Mouse (Mus musculus): Measurements from ENCODE around the gene Trim16. TPM values are rescaled to one million over a fixed set of nuclear protein-coding genes. Genes with fewer than 3 reads are reported as not detected.

Trim16 gene
- polyA plus RNA-seq, 1 experiment from 2014 or later, result 3.9 TPM

GRCm38 (mm10) chr11:62816591-62816990, 3.4 kb upstream of the Trim16 start:
- Histone ChIP-seq H3K9ac (replicated peaks) (no peak overlapping the region), H3K4me2 (replicated peaks) (no peak overlapping the region), H3K4me1 (peaks cover 17% of the 10 kb centered on the region), H3K27me3 (no peaks in the 10 kb centered on the region), H3K4me3 (no peak overlapping the region), H3K9me3 (no peaks in the 10 kb centered on the region), H3K36me3 (no peaks in the 10 kb centered on the region), H3K27ac (replicated peaks) (no peak overlapping the region)
- WGBS, result 69% methylated on average over 6 of the region's 6 CpGs
- no peak for ATAC-seq (replicated peaks)

- Histone ChIP-seq H3K9me3 (no peaks in the 10 kb centered on the region), H3K9ac (replicated peaks) (no peak overlapping the region), H3K27ac (replicated peaks) (no peak overlapping the region), H3K36me3 (no peaks in the 10 kb centered on the region), H3K4me3 (no peak overlapping the region), H3K4me1 (peaks cover 17% of the 10 kb centered on the region), H3K4me2 (replicated peaks) (no peak overlapping the region; the same call in 1 of the 2 replicates), H3K27me3 (no peaks in the 10 kb centered on the region)
- no peak for ATAC-seq (replicated peaks)
- WGBS, result 95% methylated on average over 8 of the region's 8 CpGs
These were observed 858 bp upstream of the Trim16 start for GRCm38 (mm10) chr11:62819059-62819686.

GRCm38 (mm10) chr11:62820661-62821437, 818 bp downstream of the Trim16 start:
- peak overlapping the region; percentile 19; the same call in 1 of the 2 replicates for H3K27ac ChIP-seq (replicated peaks)
- H3K9me3 ChIP-seq, result no peaks in the 10 kb centered on the region
- ATAC-seq (replicated peaks), result peak; percentile 13; the same call in 1 of the 2 replicates
- peak overlapping the region; percentile 35 for H3K4me3 ChIP-seq
- peak overlapping the region; percentile 55 for H3K4me2 ChIP-seq (replicated peaks)
- 20% methylated on average over 16 of the region's 16 CpGs for WGBS
- H3K4me1 ChIP-seq, result peaks cover 17% of the 10 kb centered on the region
- H3K9ac ChIP-seq (replicated peaks), result peak overlapping the region; percentile 34
- no peaks in the 10 kb centered on the region for H3K36me3 ChIP-seq
- no peaks in the 10 kb centered on the region for H3K27me3 ChIP-seq

- WGBS, result 77% methylated on average over 5 of the region's 5 CpGs
- H3K36me3 ChIP-seq, result no peaks in the 10 kb centered on the region
- H3K4me1 ChIP-seq, result peaks cover 17% of the 10 kb centered on the region
- no peak for ATAC-seq (replicated peaks)
- no peak overlapping the region for H3K4me2 ChIP-seq (replicated peaks)
- H3K9me3 ChIP-seq, result no peaks in the 10 kb centered on the region
- no peak overlapping the region for H3K9ac ChIP-seq (replicated peaks)
- no peak overlapping the region for H3K4me3 ChIP-seq
- H3K27me3 ChIP-seq, result no peaks in the 10 kb centered on the region
- no peak overlapping the region for H3K27ac ChIP-seq (replicated peaks)
These were observed 1.9 kb downstream of the Trim16 start for GRCm38 (mm10) chr11:62821893-62822292.

DNA sequence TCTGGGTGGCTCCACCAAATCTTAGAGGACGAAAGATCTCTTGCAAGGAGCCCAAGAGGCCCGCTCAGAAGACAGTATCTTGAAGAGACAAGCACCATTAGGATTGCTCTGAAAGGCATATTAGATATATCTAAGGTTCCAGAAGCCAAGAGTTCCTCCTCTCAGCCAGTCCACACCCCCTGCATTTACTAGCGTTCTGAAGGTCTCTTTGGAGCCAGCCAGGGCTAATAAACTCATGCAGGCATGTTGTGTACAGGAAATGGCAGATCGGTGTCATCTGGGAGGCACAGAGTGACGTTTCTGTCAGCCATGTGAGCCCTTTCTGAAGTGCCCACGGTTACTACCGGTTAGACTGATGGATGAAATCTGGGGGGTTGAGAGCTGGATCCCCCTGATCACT, 4.2 kb downstream of the Trim16 start:
- no peak for ATAC-seq (replicated peaks)
- Histone ChIP-seq H3K4me3 (no peak overlapping the region), H3K4me2 (replicated peaks) (no peak overlapping the region), H3K27ac (replicated peaks) (no peak overlapping the region), H3K4me1 (peaks cover 17% of the 10 kb centered on the region), H3K9me3 (no peaks in the 10 kb centered on the region), H3K36me3 (no peaks in the 10 kb centered on the region), H3K9ac (replicated peaks) (no peak overlapping the region), H3K27me3 (no peaks in the 10 kb centered on the region)
- 82% methylated on average over 7 of the region's 7 CpGs for WGBS

DNA sequence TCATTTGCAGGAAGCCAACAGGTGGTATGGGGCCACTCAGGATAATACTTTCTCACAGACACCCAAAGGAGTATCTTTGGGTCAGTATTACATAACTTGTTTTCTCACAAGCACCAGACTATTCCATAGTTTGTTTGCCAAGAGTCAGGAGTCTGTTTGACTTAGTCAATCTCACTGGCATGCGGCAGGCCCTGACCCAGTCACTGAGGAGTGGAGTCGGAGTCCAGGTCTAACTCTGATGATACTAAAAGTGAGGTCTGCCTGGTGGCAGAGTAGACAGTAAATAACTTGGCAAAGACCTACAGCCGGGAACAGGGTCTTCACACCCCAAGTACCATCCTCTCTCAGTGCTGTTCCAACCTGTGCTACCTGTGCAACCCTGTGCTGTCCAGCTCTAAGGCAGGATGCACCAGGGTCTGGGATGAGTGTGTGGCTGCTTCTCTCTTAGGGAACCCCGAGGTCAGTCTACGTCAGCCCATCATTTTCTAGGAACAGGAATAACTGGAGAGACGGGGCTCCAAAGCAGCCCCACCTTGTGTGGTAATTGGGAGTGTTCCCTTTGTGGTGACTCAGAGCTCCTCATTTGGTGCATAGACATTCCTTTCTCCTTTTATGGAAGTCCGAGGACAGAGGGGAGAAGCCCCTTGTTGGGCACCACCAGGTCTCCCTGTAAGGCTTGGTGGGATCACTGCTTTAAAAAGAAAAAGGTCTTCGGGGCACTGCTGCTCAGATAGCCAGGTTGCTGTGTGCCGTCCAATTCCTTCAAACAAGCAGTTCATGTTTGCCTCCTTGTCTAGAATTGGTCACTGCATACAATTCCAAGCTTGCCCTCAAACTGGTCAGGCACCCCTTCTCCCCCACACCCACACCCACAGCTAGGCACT, 5.4 kb downstream of the Trim16 start:
- no peak for ATAC-seq (replicated peaks)
- Histone ChIP-seq H3K4me2 (replicated peaks) (no peak overlapping the region), H3K36me3 (no peaks in the 10 kb centered on the region), H3K27ac (replicated peaks) (no peak overlapping the region), H3K27me3 (no peaks in the 10 kb centered on the region), H3K4me3 (no peak overlapping the region), H3K9ac (replicated peaks) (no peak overlapping the region), H3K9me3 (no peaks in the 10 kb centered on the region), H3K4me1 (peaks cover 7% of the 10 kb centered on the region)
- WGBS, result 84% methylated on average over 9 of the region's 9 CpGs

DNA sequence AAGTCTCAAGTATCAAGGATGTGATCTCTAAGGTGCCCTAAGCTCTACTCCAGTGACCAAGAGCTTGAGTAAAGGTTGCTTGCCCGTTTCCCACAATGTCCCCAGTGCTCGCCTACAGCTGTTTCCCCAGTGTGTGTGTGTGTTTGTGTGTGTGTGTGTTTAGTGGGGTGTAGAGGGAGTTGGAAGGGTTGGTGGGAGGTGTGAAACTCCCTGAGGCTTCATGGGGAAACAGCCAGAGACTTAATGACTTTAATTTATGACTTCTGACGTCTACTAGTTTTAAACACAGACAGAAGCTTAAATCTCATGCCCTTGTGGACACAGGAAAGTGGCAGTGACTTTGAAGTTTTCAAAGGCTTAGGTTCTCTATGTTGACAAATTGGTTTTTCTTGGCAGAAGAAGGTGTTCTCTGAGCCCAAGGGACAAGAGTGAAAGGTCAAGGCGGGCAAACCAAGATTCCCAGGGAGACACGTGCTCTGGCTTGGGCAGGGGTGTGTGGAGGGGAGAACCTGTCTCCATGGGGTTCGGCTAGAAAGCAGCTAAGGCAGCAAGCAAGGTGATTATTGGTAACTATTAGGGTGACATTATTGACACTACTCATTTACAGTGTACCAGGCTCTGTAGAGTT, 6.2 kb downstream of the Trim16 start:
- WGBS, result 89% methylated on average over 6 of the region's 6 CpGs
- H3K9me3 ChIP-seq, result no peaks in the 10 kb centered on the region
- no peaks in the 10 kb centered on the region for H3K4me1 ChIP-seq
- H3K9ac ChIP-seq (replicated peaks), result no peak overlapping the region
- no peaks in the 10 kb centered on the region for H3K27me3 ChIP-seq
- H3K36me3 ChIP-seq, result no peaks in the 10 kb centered on the region
- no peak for ATAC-seq (replicated peaks)
- H3K27ac ChIP-seq (replicated peaks), result no peak overlapping the region
- H3K4me2 ChIP-seq (replicated peaks), result no peak overlapping the region
- H3K4me3 ChIP-seq, result no peak overlapping the region

- Histone ChIP-seq H3K36me3 (no peaks in the 10 kb centered on the region), H3K4me2 (replicated peaks) (no peak overlapping the region), H3K9ac (replicated peaks) (no peak overlapping the region), H3K9me3 (no peaks in the 10 kb centered on the region), H3K4me3 (no peak overlapping the region), H3K27ac (replicated peaks) (no peak overlapping the region), H3K27me3 (no peaks in the 10 kb centered on the region), H3K4me1 (no peaks in the 10 kb centered on the region)
- WGBS, result 90% methylated on average over 4 of the region's 4 CpGs
- no peak for ATAC-seq (replicated peaks)
These were observed 7.1 kb downstream of the Trim16 start for GRCm38 (mm10) chr11:62827135-62827534.

GRCm38 (mm10) chr11:62827911-62828310, 7.9 kb downstream of the Trim16 start:
- Histone ChIP-seq H3K4me1 (no peaks in the 10 kb centered on the region), H3K4me3 (no peak overlapping the region), H3K36me3 (no peaks in the 10 kb centered on the region), H3K27me3 (no peaks in the 10 kb centered on the region), H3K9ac (replicated peaks) (no peak overlapping the region), H3K9me3 (no peaks in the 10 kb centered on the region), H3K4me2 (replicated peaks) (no peak overlapping the region), H3K27ac (replicated peaks) (no peak overlapping the region)
- no peak for ATAC-seq (replicated peaks)
- WGBS, result 77% methylated on average over 3 of the region's 3 CpGs

DNA sequence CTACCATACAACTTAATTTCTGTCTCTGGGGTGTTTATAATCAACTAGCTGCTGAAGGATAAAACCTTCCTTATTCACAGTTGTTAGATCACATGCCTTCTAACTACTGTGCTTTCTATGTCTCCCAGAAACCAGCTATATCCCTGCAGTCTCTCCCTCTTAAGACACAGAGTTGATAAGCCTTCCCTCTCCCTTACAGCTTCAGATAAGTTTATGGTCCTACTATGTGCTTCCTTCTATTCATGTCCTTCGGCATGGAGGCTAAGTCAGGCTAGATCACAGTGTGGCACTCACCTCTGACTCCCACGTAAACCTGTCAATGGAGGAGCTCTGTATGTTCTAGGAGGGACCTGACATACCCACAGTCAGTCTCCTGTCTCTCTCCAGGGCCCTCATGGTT, 10.4 kb downstream of the Trim16 start:
- H3K4me3 ChIP-seq, result no peak overlapping the region
- no peaks in the 10 kb centered on the region for H3K4me1 ChIP-seq
- no peaks in the 10 kb centered on the region for H3K36me3 ChIP-seq
- 89% methylated on average over 2 of the region's 2 CpGs for WGBS
- no peaks in the 10 kb centered on the region for H3K9me3 ChIP-seq
- no peak overlapping the region for H3K27ac ChIP-seq (replicated peaks)
- H3K4me2 ChIP-seq (replicated peaks), result no peak overlapping the region
- no peaks in the 10 kb centered on the region for H3K27me3 ChIP-seq
- ATAC-seq (replicated peaks), result no peak
- H3K9ac ChIP-seq (replicated peaks), result no peak overlapping the region

DNA sequence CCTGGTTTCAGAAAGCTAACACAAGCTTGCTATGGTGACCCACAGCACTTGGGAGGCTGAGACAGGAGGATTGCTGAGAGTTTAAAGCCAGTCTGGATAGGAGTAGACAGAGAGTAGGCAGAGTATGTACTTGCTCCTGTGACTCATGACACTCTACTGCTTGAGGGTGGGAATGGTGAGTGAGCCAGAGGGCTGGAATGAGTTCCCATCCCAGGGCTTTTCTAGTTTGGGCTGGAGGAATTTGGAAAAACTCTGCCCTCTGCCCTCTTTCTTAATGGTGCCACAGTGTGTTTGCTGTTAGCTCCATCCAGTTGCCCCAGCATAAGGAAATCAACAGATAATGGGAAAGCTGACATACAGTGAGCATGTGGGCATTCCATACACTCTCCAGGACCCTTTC, 11.9 kb downstream of the Trim16 start:
- Histone ChIP-seq H3K4me1 (no peaks in the 10 kb centered on the region), H3K4me3 (no peak overlapping the region), H3K4me2 (replicated peaks) (no peak overlapping the region), H3K9ac (replicated peaks) (no peak overlapping the region), H3K36me3 (no peaks in the 10 kb centered on the region), H3K9me3 (no peaks in the 10 kb centered on the region), H3K27me3 (no peaks in the 10 kb centered on the region), H3K27ac (replicated peaks) (no peak overlapping the region)
- ATAC-seq (replicated peaks), result no peak

DNA sequence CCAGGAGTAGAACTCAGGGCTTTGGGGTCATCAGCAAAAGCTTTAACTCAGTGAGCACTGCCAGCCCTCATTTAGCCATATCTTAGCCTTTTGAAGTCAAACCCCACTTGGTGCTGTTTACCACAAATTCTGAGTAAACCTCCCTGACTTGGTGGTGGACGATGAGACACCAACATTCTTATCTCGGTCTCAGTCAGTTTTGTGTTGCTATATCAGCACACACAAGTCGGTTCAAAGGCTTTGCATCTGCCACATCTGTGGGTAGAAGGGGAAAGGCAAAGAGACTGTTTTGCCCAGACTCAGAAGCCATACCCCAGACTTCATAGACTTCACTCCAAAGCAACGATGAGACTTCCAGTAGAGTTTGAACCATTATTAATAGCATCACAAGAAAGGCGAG, 24.5 kb downstream of the Trim16 start:
- H3K9ac ChIP-seq (replicated peaks), result no peak overlapping the region
- no peaks in the 10 kb centered on the region for H3K36me3 ChIP-seq
- no peaks in the 10 kb centered on the region for H3K27me3 ChIP-seq
- WGBS, result 88% methylated on average over 5 of the region's 5 CpGs
- no peaks in the 10 kb centered on the region for H3K9me3 ChIP-seq
- no peak overlapping the region for H3K4me3 ChIP-seq
- H3K4me1 ChIP-seq, result no peaks in the 10 kb centered on the region
- H3K4me2 ChIP-seq (replicated peaks), result no peak overlapping the region
- no peak for ATAC-seq (replicated peaks)
- no peak overlapping the region for H3K27ac ChIP-seq (replicated peaks)
